In genomic region chr12:20196905-20197304, GRCm38 (mm10) we compare ENCODE assay signal across 8 mouse cellular contexts.
DNase-seq lines count a peak whose midpoint lies in the region; ATAC-seq and TF ChIP-seq lines count a peak whose summit lies in the region.
"Not testable (repeated sequence)": the region's sequence is repeated elsewhere in the genome, so short reads cannot be mapped to it uniquely, and the experiment has no call there.

No protein-coding gene starts in this region.

- WGBS in forebrain, embryonic 16.5 days = 5% methylated on average over 32 of the region's 37 CpGs
- WGBS in kidney, embryonic 14.5 days = under 1% methylated on average over 23 of the region's 37 CpGs
- WGBS in liver, embryonic 15.5 days (ENCODE audit: insufficient replicate concordance) = 1% methylated on average over 37 of the region's 37 CpGs
- WGBS in midbrain, postnatal 0 days = 5% methylated on average over 24 of the region's 37 CpGs
- WGBS in stomach, embryonic 14.5 days = 3% methylated on average over 31 of the region's 37 CpGs

- DNase-seq in embryo, embryonic 11 days = peak; percentile 6
- peak; percentile 9 to 12 for DNase-seq in heart, postnatal 10 days
- not testable (repeated sequence) for DNase-seq in midbrain, postnatal 0 days (ENCODE audit: low spot score)

- TF ChIP-seq CTCF in ES-Bruce4 (IDR thresholded peaks at IDR 0.05; ENCODE audit: low read depth, low read length); midbrain, postnatal 0 days (IDR thresholded peaks at IDR 0.05): not testable (repeated sequence)

- not testable (repeated sequence) for ATAC-seq in forebrain, embryonic 16.5 days; kidney, embryonic 14.5 days (ENCODE audit: low FRiP score, low TSS enrichment); liver, embryonic 15.5 days (ENCODE audit: insufficient read depth); midbrain, postnatal 0 days (ENCODE audit: low FRiP score); stomach, embryonic 14.5 days (ENCODE audit: insufficient number of reproducible peaks, insufficient read depth, low FRiP score, low read depth)

- H3K27me3 ChIP-seq in ES-Bruce4 (ENCODE audit: control insufficient read depth, insufficient read depth, low read length, poor library complexity, severe bottlenecking); forebrain, embryonic 16.5 days (replicated peaks; ENCODE audit: control insufficient read depth, insufficient read depth, low read length); kidney, embryonic 14.5 days (ENCODE audit: control insufficient read depth, insufficient read depth, low read length); liver, embryonic 15.5 days; midbrain, postnatal 0 days (ENCODE audit: insufficient read depth, low read length); stomach, embryonic 14.5 days (ENCODE audit: control insufficient read depth, insufficient read depth, low read length): not testable (repeated sequence)

- H3K36me3 ChIP-seq in ES-Bruce4 (ENCODE audit: control insufficient read depth, insufficient read depth, low read length, poor library complexity, severe bottlenecking); forebrain, embryonic 16.5 days (ENCODE audit: control insufficient read depth, insufficient read depth); kidney, embryonic 14.5 days (ENCODE audit: control insufficient read depth, insufficient read depth, low read length); liver, embryonic 15.5 days (replicated peaks); midbrain, postnatal 0 days (ENCODE audit: insufficient read depth, low read length); stomach, embryonic 14.5 days (ENCODE audit: control insufficient read depth, insufficient read depth, low read length): not testable (repeated sequence)

- peak overlapping the region; percentile 91 for H3K4me3 ChIP-seq in ES-Bruce4 (ENCODE audit: low read depth, low read length)
- peak overlapping the region; percentile 32 for H3K4me3 ChIP-seq in forebrain, embryonic 16.5 days (replicated peaks; ENCODE audit: low read length)
- peak overlapping the region; percentile 43 for H3K4me3 ChIP-seq in kidney, embryonic 14.5 days (ENCODE audit: low read length)
- peak overlapping the region; percentile 41 for H3K4me3 ChIP-seq in liver, embryonic 15.5 days (replicated peaks)
- H3K4me3 ChIP-seq in midbrain, postnatal 0 days (ENCODE audit: low read depth, low read length) = peak overlapping the region; percentile 26; the same call in 1 of the 2 replicates
- H3K4me3 ChIP-seq in stomach, embryonic 14.5 days (ENCODE audit: low read depth, low read length) = peak overlapping the region; percentile 33

- not testable (repeated sequence) for TF ChIP-seq POLR2A in ES-Bruce4 (IDR thresholded peaks at IDR 0.05; ENCODE audit: insufficient read depth, low read length)

- peak overlapping the region; percentile 86 for H3K9ac ChIP-seq in ES-Bruce4 (ENCODE audit: low read depth, poor library complexity, severe bottlenecking)
- H3K9ac ChIP-seq in forebrain, embryonic 16.5 days (replicated peaks; ENCODE audit: low read depth, low read length); liver, embryonic 15.5 days; midbrain, postnatal 0 days (replicated peaks; ENCODE audit: low read length, poor library complexity, severe bottlenecking): not testable (repeated sequence)
- H3K9ac ChIP-seq in kidney, embryonic 14.5 days (ENCODE audit: low read depth, low read length) = peak overlapping the region; percentile 55
- H3K9ac ChIP-seq in stomach, embryonic 14.5 days (replicated peaks; ENCODE audit: low read depth, low read length) = peak overlapping the region; percentile 33; the same call in 1 of the 2 replicates

- intact Hi-C loops in heart, postnatal 10 days (cut with DNase I) = not testable (repeated sequence)

- H3K4me1 ChIP-seq in ES-Bruce4 (ENCODE audit: control insufficient read depth, insufficient read depth, low read length); forebrain, embryonic 16.5 days (replicated peaks; ENCODE audit: control insufficient read depth, insufficient read depth, low read length); kidney, embryonic 14.5 days (ENCODE audit: control insufficient read depth, insufficient read depth, low read length); liver, embryonic 15.5 days (replicated peaks); midbrain, postnatal 0 days (ENCODE audit: insufficient read depth, low read length); stomach, embryonic 14.5 days (ENCODE audit: control insufficient read depth, insufficient read depth, low read length): not testable (repeated sequence)

- TF ChIP-seq EP300 in ES-Bruce4 (IDR thresholded peaks at IDR 0.05; ENCODE audit: insufficient read depth, low read depth, low read length) = not testable (repeated sequence)

- H3K4me2 ChIP-seq in forebrain, embryonic 16.5 days (ENCODE audit: low read length); midbrain, postnatal 0 days (ENCODE audit: low read depth, low read length, poor library complexity, severe bottlenecking); stomach, embryonic 14.5 days (replicated peaks; ENCODE audit: low read depth, low read length): not testable (repeated sequence)
- H3K4me2 ChIP-seq in kidney, embryonic 14.5 days (replicated peaks; ENCODE audit: low read depth, low read length) = peak overlapping the region; percentile 17
- peak overlapping the region; percentile 51 for H3K4me2 ChIP-seq in liver, embryonic 15.5 days

- not testable (repeated sequence) for H3K9me3 ChIP-seq in ES-Bruce4 (replicated peaks; ENCODE audit: control insufficient read depth, insufficient read depth, low read length, poor library complexity, severe bottlenecking); forebrain, embryonic 16.5 days (ENCODE audit: control insufficient read depth, low read length); kidney, embryonic 14.5 days (ENCODE audit: control insufficient read depth, low read length); liver, embryonic 15.5 days (replicated peaks); midbrain, postnatal 0 days (ENCODE audit: low read length); stomach, embryonic 14.5 days (ENCODE audit: control insufficient read depth, low read depth, low read length)

- not testable (repeated sequence) for H3K27ac ChIP-seq in ES-Bruce4 (ENCODE audit: insufficient read depth, low read length); forebrain, embryonic 16.5 days (ENCODE audit: low read length); kidney, embryonic 14.5 days (ENCODE audit: low read depth, low read length); liver, embryonic 15.5 days (replicated peaks); midbrain, postnatal 0 days (ENCODE audit: low read depth, low read length); stomach, embryonic 14.5 days (ENCODE audit: low read length)

Comparison
In these comparisons a context has a peak if more than half of its experiments do, and no peak if none do; other contexts are left out.
1. H3K4me3 ChIP-seq: peak in every context shown above with its lines; median percentile 91 in ES-Bruce4; 43 in kidney, embryonic 14.5 days; 41 in liver, embryonic 15.5 days; 33 in stomach, embryonic 14.5 days; 32 in forebrain, embryonic 16.5 days; 26 in midbrain, postnatal 0 days.